Mouse (Mus musculus) ZHBTc4 (cell line): Measurements from ENCODE around the gene Sh3bgrl.
A peak's percentile ranks its signal among the peaks of the same experiment; 100 is the strongest.

ENCODE experiments used
- DNase-seq: peaks from one replicate; pipeline ENCODE4 v3.0.0-alpha.2; 2011; ENCODE audit warnings: low read depth, low spot score

Sh3bgrl gene

DNA sequence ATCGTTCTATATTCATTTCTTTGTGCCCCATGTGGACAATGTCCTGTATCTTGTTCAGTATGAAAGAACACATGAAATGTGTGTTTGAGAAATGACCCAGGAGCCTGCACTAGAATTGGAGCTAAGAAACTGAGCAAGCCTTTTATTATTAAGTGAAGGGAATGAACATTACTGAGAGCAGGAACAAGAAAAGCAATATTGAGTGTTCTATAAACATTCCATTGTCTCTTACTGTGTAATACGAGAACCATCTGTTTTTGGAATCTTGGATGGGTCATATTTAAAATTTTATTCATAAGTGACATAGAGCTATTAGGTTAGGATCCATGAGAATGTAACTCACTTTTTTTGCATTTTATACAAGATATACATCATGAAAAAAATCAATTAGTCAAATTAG lies 36.7 kb downstream of the Sh3bgrl start:
- DNase-seq = no peak

DNA sequence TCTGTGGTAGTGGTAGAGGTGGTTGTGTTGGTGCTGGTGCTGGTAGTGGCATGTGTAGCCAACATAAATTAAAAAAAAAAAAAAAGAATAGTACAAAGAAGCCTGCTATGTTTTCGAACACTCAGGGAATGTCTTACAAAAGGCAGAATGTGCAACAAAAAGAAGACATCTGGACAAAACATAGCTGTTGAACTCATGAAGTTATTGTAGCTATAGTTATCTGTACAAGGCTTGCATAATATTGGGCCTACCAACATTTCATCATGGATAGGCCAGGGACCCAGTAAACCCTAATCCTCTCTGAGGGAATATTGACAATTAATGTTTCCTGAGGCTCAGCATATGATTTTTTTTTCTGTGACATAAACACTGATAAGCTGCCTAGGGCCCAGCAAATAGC lies 37.3 kb downstream of the Sh3bgrl start:
- DNase-seq = no peak

DNA sequence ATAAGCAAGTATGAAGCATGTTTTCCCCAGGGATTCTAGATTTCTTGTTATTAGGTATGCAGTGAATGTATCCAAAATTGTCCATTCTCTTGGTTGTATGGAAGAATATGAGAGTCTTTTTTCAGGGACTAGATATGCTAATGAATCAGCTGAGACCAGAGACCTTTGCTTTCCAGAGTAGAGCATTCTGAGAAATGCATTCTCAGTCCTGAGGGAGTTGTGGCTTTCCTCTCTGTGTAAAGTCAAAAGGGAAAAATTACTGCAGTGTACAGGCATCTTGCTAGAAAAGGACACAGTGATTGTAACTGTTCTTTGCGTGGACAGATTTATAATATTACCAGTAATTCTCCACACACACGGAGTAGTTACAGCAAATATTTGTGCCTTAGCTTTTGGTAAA lies 38.3 kb downstream of the Sh3bgrl start:
- no peak for DNase-seq

DNA sequence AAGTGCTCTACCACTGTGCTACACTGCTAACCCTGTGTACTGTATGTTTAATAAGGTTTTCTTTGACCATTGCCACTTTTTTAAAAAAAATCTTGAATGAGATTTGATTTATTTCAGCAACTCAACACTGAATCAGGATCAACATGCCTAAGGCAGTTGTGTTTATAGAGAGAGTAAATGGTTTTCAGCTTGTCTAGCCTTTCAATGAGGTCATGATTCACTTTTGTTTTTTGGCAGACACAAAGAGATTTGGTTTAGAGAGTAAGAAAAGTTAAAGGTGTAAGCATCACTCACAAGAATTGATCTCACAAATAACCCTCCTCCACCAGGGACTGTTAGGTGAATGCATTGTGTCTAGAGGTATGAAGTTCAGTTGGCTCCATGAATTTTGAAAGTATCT lies 41.1 kb downstream of the Sh3bgrl start:
- DNase-seq = no peak

DNA sequence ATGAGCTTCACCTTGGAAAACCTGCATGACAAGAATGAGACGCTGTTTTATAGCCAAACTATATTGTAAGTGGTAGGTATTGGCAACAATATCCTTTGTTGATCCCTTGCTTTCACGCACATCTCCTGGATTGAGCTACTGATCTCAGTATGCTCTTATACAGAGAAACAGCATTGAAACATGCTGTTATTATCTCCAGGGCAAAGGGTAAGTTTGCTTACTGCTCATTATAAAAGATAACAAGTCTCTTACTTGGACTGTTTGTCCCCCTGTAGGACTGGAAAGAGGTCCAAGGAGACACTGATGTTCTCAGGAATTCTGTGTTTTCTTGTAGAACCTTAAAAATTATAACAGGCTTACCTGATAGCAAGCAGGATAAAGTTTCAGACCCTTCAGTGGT lies 41.7 kb downstream of the Sh3bgrl start:
- DNase-seq = no peak

DNA sequence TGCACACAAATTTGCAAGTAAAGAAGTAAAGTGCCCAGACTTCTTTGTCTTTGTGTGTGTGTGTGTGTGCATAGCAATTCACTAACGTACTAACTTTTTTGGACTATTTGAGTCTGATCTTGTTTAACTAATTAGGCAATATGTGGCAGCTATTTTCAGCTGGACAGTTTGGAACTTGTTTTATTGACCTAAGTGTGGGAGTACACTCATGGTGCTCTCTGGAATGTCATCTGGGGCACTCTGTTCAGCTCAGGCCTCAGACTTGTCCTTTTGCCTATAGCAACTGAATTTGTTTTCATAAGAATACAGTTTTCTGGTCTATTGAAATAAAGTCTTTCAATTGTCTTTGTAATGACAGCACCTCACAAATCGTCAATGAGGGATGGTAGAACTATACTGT lies 42.1 kb downstream of the Sh3bgrl start:
- no peak for DNase-seq

DNA sequence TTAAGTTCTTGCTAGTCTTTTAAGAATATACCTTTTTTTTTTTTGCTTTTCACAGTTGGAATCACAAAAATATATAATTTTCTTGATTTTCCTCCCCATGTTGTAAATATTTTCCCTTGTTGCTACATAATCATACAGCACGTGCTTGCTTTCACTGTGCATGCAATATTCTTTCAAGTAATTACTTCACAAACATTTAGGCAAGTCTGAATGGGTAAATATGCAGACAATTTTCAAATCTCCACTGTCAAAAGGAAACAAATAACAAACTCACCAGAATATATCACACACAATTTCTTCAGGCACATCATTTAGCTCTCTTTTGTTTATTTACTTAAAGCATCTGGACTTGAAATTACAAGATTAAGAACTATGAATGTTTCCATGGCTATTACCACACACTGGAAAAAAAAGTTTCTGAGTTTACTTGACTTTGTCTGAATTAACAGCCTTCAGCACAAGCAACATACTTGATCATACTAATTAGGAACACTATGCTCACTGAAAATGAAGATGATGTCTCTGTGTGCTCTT lies 46.2 kb downstream of the Sh3bgrl start:
- no peak for DNase-seq

DNA sequence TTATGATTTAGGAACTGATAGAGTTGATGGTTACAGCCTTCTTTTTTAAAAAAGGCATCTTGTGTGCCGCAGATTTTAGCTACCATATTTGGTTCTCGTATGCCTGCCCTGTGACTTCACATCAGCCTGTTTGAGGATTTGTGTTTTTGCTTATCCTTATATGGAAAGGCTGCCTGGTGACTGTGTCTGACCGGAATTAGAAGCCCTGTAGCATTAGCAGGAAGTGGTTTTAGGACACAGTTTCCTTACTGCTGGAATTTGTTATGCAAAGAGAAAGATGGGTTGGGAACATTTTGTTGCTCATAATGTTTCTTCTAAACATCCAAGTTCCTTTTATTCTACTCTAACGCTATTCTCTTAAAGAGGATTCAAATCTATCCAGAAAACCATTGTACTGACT lies 47.1 kb downstream of the Sh3bgrl start:
- no peak for DNase-seq

DNA sequence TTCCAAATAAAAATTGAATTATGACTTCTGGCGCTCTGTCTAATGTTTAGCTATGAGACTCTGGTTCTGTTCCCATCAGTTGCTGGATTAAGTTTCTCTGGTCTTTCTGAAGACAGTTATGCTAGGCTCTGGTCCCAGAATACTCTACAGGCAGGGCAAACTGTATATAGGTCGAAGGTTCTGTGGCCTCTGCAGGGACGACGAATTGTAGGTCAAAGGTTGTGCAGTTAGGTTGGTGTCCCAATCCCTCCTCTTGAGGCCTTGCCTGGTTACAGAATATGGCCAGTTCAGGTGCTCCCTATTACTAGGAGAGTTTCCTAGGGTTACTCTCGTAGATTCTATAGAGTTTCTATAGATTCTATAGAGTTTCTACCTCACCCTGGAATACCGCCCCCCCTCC lies 50.6 kb downstream of the Sh3bgrl start:
- no peak for DNase-seq

DNA sequence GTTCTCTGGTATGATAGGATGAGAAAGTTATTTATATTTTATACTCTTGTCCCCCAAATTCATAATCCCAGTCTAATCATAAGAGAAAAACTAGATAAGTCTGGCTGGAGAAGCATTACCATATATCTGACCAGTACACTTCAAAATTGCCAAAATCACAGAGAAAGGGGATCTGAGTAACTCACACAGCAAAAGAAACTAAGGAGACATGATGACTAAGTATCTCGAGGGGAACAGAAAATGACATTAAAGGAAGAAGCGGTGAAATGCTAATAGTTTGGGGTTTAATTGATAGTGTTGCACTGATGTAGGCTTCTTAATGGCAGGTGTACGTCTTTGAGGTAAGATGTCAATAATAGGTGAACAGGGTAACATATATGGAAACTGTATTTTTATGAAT lies 51.9 kb downstream of the Sh3bgrl start:
- no peak for DNase-seq

DNA sequence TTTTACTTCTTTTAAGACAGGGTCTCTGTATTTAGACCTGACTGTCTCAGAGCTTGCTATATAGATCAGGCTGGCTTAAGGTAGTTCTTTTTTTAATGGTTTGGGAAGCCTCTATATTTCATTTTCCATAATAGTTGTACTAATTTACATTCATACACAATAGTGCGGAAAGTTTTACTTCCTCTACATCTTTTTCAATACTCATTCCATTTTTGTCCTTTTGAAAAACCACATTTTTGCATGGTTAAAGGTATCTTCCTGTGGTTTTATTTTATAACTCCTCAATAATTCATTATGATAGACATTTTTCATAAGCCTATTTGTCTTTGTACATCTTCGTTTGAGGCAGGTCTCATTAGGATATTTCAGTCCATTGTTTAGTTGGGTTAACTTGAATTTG lies 56.1 kb downstream of the Sh3bgrl start:
- no peak for DNase-seq

DNA sequence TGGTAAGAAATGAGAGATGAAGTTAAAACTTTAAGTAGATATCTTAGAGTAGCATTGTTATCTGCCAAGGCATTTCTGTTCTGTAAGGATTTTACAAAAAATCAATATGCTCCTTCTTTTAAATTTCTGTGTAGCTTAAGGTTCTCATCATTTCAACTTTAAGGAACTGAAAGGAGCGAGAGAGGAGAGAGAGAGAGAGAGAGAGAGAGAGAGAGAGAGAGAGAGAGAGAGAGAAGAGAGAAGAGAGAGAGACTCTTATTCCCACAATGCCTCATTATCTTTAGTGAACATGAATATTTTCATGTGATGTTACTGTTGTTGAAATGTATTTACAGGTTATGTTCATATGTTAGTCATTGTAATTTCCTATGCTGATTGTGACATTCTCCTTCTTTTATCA lies 65.2 kb downstream of the Sh3bgrl start:
- no peak for DNase-seq

DNA sequence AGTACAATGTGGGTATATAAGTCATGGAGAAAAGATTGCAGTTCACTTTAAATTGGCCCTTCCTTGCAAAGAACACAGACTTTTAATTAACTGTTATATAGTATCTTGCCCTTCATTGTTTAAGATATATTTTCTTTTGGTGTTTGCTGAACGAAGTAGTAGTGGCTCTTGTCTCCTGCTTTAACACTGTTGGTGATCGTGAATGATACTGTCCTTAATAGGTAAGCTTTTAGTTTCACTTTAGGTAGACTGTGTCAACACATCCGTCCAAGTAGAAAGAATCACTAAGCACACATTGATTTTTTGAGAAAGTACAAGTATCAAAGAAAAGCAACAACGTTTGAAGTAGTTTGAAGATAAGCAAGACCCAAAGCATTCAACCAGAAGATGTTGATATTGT lies 65.7 kb downstream of the Sh3bgrl start:
- no peak for DNase-seq

DNA sequence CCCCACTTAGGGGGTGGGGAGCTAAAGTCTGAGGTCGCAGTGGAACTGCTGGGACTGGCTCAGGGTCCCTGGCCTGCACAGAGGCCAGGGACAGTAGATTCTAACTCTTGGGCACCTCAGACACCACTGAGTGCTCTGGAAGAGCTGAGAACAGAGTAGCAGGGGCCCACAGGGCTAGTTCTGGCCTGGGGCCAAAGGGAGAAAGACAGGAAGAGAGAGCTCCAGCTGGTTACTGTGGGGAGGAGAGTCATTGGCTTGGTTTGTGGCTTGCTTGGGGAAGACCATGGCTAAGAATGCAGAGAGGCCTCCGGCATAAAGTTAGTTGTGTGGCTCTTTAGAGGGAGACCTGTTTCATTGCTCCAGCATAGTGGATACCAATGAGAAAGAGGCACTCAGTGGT lies 79.9 kb downstream of the Sh3bgrl start:
- no peak for DNase-seq

DNA sequence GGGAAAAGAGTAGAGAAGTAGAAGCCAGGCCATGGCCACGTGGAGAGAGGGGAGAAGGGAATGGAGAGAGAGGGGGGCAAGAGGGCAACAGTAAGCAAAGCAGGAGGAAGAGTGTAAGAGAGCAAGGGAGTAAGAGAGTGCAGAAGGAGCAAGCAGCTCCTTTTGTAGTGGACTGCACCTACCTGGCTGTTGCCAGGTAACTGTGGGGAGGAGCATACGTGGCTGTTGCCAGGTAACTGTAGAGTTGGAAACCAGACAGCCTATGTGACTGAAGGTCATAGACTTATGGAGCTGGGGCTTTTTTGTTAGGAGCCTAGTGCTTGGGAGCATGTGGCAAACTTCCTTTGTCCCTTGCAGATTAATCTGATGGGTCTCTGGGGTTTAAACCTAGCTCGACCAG lies 80.3 kb downstream of the Sh3bgrl start:
- peak; percentile 18 for DNase-seq

DNA sequence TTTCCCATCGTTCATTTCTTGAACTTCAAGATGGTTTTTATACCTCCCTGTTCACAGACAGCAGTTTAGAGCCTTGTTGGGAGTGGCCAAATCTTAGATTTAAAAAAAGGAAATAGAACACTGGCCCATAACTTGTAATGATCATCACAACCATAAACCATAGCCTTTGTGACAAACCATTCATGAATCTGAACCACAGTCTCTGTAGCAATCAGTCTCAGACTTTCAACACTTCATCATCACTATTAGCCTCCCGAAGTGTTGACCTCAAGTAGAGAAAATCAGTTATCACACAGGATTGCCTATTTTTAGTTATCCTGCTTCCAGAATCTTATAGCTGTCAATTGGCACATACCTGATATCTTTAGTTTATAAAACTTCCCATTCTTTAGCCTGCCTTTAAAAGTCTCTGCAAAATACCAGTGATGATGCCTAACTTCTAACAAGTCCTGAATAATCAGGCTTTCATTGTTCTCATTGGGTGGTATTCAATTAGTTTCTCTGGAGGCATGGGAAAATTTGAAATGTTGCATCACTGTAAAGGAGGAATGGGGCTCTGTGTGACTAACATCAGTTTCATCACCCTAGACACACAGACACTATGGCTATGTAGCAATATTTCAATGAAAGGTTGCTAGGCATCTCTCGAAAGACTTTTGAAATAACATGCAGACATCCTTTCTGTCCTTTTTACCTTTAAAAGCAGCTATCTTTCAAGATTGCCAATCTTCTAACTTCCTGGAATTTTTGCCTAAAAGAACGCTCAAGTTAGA lies 89.7 kb downstream of the Sh3bgrl start:
- DNase-seq = no peak

DNA sequence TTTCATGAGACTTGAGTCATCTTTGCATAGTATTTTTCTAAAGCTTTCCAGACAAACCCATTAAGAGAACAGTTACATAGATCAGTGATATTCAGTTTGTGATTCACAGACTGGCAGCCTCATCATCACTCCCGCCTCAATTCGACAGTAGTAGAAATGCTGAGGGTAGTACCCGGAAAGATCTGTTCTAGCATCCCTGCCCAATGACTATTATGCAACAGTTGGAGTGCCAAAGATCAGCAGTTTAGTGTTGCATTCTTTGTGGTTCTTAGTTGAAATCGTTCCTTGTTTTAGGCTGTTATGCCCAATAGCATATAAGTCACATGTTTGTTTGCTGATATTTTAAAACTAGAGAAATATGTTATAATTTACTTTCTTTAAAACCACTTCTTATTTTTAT lies 94.4 kb downstream of the Sh3bgrl start:
- DNase-seq = no peak

DNA sequence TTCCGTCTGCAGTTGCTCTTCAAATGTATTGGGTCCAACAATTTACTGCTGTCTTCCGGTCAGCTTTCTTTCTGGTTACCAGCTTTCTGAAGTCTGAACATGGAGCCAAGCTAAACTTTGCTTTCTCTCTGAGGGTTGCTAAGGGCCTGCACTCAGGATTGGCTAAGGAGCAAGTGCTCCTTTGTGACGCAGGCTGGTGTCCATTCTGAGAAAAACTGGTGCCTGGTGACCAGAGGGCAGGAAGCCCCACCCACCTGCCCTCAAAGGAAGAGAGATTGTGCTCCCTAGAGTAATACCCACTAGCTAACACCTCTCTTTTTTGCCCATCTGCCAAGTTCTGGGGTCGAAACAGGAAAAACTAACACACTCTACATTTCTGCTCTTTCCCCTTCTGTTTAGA lies 95.8 kb downstream of the Sh3bgrl start:
- no peak for DNase-seq

DNA sequence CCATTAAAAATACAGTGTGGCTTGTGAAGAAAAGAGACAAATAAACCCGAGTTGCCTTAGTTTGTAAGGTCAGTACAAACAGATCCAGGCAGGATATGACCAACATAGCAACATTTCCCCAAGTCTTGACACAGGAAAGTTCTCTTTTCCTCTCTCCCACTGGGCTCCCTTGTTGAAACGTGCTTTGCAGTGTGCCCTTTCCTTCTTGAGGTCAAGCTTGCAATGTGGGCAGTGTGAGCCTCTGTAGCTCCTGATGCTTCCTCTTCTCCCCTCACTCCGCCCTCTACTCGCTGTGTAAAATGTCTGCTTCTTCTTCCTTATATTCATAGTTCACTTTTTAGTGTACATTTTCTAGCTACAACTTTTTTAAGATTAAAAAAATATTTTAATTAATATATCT lies 96.3 kb downstream of the Sh3bgrl start:
- DNase-seq = no peak

DNA sequence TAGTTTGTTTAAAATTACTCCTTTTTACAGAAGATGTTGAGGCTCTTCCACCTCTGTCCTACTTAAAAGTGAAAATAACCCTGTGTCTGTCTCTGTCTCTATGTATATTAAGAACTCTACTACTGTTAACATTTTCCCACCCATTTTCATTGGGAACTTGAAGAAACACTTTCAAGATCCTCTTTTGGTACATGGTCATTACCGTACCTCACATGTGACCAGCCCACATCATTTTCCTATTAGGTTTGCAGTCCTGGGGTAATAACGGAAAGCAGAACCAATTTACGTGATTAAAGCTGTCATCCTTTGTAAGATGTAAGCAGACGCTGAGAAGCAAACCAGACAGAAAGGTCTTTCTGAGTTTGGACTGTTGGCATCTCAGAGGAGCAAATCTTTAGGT lies 101.3 kb downstream of the Sh3bgrl start, which contains the start of gene Gm6377:
Gm6377 (plus strand) TSS at position 289 of the 400 bp plus-strand sequence.
- no peak for DNase-seq

DNA sequence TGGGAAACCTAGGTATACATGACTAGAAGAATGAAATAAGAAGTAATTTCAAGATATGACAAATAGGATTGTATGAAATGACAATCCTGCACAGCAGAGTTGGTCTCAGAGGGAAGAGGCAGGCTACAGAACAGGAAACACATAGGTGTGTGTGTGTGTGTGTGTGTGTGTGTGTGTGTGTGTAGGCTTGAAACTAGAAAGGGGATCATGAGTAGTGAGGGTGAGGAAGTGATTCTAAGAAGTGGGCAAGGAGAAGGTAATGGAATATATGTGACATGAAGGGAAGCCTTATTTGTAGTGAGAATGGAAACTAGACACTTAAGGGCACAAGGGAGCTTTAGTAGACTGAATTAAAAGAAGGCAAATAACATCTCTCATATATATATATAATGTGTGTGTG lies 112.7 kb downstream of the Sh3bgrl start:
- DNase-seq = no peak

DNA sequence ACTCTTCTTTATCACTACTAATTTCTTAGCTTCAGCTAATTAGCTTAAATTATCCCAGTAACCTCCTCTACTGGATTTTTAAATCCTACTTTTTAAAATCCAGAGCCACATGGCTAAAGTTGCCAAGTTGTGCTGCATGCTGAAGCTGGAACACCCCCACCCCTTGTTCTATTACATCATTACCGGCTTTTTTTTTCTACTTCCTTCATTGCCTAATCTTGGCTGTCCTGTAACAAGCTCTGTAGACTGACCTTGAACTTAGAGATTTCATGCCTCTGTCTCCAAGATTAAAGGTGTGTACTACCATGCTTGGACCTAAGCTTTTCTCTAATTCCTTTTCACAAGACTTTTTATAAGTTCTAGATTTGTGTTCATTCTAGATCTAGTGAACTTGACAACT lies 133.6 kb downstream of the Sh3bgrl start:
- DNase-seq = no peak

DNA sequence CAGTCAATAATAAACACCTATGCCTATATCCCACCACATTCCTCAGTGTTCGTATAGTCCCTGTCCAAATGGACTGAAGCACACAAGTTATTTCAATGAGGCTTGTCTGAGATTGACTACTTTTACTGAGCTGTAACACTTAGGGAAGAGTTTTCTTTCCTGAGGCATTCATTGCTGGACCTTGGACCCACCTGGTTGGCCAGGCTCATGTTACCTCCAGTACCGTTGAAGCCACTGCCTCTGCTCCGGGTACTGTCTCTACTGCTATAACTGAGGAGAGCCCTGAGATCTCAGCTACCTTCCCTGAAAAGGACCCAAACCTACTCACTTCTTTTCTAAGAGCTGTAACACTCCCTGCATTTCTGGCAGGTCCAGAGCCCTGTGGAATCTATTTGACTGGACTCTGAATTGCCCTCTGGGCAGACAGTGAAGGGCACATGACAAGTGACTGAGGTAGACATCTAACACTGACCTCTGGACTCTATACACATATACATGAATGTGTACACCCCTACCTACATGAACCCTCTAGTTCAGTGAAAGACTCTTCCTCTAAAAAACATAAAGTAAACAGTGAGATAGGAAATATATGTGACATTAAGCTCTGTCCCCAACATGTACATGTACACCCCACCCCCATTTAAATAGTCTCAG lies 140.3 kb downstream of the Sh3bgrl start:
- DNase-seq = no peak
